Mouse (Mus musculus) urinary bladder, postnatal 36 days (tissue): Measurements from ENCODE around the gene Slc41a3.

Experiments
- DNase-seq, 2 experiments: peaks; one replicate each; pipeline ENCODE4 v3.0.0; 2022; ENCODE audit warnings: low spot score in 2 of 2, mixed read lengths in 1 of 2

Gene Slc41a3

DNA sequence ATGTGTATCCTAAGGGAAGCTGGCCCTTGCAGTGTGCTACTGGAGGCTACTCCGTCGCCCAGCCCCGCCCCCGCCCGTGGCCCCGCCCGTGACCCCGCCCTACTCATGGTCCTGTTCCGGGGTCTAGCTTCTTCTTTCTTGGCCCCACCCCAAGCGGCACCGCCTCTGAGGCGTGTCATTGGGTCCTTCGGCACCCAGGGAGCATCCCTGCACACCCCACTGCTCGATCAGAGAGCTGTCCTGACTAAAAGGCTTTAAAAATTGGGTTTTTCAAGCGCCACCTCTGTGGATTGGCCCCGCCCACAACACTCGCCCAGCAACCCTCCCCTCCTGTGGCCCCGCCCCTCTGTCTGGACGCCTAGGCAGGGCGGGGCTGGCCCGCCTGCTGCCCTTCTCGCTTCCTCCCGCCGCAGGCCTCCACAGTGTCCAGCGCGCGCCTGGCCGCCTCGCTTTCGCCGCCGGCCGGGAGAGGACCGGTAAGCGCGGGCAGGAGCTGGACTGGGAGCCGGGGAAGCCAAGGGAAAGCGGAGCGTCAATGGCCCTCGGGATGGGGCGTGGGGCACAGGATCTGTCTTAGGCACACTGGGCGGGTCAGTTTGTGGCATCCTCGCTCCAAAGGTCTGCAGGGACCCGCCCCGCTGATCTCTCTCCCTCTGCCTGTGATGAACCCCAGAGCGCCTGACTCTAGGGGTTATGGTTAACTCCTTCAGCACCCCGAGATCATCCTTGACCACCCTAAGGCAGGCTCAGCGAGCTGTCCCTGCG, at the start of gene Slc41a3:
Gene Slc41a3 (plus strand): TSS at position 193 of the 765 bp plus-strand sequence.
- DNase-seq: peak; percentile 91 to 93

DNA sequence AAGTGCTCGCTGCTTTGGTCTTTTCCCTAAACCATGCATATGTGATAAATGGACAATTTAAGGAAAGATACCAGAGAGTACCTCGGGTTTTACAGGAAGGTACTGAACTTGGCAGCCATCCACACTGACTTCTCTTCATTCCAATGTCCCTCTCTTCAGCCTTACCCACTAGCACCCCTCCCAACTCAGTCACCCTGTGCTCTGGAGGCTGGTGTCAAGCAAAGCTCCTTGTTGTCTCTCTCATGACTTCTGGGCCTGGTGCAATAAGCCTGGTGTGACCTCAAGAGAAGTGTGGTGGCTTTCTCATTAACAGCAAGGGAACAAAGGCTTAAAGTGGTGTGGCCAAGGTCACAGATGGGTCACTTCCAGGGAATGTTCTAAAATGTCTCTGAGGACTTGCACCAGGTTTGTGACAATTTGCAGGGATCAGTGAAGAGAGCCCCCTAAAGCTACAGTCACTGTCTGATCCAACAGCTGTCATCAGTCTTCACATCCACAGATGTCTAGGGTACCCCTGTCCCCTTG, 47.9 kb upstream of the Slc41a3 start:
- DNase-seq: no peak

DNA sequence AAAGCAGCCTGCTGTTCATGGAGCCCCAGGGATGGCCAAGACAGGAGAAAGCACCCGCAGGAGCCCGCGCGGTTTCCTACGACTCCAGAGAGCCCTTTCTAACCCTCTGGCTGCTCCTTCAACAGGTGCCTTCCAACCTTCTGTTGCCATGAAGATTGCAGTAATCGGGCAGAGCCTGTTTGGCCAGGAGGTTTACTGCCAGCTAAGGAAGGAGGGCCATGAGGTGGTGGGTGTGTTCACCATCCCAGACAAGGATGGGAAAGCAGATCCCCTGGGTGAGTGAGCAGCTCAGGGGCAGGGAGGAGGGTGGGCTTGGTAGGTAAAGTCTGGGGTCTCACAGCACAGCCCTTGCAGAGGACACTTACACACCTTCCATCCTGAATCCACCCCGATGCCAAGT, 47.4 kb upstream of the Slc41a3 start:
- DNase-seq: no peak

DNA sequence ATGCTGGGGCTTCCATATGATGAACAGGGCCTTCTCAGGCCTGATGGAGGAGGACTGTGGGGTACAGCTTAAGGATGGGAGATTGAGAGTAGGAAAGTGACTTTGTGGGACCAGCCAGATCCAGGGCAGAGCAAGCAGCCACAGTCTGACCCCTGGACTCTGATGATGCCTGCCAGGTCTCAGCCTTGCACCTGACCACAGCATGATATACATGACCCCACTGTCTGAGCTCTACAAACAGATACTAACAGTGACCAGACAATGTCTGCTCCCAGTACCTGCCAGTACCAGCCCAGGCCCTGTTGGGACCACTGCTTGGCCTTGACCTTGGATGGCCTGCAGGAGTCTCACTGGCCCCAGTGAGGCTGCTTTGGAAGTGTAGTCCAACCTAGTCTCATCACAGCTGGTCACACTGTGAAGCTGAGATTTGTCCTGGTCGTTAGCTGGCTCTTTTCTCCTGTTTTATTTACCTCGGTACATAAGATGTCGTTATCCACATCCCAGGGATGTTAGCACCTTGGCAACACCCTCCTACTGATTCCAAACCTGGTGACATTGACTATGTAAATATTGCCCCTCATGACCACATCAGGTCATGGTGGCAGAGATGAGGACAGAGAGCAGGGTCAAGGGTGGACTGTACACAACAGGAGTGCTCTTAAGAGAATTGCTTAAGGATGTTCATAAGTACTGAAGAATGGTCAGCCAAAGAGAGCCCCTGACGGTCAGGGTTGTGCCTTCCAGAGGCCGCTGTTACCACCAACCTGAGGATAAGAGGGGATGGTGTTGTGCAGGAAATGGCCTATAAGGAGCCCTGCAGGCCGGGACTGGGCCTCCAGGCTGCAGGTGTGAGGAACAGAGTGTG, 46.5 kb upstream of the Slc41a3 start:
- DNase-seq: no peak

DNA sequence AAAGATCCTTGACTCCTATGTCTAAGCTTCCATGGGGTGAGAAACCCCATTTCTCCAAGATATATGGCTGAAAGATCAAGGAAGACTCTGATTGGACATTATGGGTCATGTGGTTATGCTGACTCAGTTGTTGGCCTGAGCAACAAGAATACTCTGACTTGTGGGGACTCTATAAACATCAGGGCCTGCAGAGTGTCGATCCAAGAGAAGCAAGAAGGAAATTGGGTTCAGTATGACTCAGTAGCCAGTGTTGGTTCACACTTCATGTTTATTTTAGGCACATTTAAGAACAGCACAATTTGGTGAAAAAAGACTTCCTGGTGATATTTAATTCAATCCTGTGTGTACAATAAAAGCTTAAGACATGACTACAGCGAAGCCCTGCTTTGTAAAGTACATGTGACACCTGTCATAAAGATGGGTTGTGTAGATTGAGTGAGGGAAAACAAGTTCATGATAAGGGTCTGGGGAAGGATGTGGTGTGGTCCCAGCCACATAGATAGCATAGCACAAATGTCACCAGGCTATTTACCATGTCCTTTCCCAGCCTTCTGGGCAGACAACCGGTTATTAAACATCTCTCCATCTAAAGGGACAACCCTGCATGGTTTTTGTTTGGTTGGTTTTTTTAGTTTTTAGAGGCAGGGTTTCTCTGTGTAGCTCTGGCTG, 44.0 kb upstream of the Slc41a3 start:
- no peak for DNase-seq

DNA sequence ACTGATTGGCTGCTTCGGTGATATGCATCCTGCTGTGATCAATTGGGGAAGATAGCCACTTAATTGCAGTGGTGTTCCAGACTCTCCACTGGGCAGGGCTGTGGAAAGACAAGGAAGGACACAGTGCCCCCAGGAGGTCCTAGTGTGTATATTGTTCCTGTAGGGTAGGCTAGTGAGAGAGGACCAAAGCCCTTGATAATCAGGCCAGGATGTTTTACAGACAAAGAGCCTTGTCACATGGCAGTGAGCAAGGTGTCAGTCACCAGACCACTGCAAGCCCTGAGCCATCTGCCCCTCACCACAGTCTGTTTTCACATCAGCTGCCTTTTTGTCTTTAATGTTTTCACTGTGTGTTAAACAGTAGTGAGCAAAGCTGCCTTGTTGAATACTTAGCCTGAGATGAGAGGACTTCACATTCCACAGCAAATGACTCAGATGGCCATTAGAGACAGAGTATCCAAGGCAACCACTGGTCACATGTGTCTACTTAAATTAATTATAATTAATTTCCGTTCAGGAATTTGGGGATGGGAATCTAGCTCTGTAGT, 43.2 kb upstream of the Slc41a3 start:
- DNase-seq: no peak

DNA sequence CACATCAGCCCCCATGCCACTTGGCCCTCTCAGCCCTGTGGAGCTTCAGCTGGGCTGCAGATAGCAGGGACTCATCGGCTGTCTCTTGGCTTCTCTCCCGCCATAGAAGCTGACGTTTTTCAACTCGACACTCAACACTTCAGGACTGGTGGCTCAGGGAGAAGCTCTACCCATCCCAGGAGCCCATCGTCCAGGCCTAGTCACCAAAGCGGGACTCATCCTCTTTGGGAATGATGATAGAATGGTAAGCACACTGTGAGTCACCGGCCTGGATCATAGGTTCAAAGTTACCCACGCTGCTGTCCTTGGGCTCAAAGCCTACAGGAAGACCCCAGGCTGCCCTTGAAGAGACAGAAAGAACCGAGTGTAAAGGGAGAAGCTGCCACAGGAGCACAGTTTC, 40.3 kb upstream of the Slc41a3 start:
- DNase-seq: no peak

DNA sequence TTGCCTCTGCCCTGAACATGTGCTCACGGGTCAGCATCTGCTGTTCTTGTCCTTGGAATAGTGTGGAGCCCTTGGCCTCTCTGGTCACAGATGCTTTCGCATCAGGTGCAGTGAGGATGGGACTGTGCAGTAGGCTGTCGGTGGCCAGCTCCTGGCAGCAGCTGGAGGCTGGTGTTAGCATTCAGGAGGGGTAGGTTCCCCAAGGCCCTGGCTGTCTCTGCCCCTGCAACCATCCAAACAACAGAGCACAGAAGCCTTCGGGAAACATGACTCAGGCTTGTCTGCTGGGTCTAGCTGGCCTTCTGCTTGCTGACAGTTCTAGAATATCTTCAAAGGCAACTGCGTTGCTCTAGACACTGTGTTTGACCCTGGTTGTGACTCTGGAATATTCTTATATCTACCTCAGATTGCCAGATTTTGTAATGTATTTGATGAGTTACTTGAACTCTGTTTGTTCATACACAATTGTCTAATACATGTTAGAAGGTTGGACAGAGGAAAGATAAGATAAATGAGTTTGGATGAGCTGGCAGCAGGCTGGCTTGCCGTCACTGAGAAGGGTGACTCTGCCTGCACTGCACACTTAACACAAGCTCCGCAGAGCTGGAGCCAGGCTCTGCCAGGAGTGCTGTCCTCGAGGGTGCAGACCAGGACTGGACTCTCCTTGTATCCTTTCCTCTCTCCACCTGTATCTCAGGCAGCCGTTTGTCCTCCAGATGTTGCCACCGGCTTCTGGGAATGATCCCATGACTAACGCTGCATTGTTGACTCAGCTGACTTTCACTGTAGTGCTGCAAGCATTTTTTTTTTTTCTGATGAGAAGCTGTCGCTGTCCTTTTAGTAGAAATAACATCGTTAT, 38.9 kb upstream of the Slc41a3 start:
- no peak for DNase-seq

DNA sequence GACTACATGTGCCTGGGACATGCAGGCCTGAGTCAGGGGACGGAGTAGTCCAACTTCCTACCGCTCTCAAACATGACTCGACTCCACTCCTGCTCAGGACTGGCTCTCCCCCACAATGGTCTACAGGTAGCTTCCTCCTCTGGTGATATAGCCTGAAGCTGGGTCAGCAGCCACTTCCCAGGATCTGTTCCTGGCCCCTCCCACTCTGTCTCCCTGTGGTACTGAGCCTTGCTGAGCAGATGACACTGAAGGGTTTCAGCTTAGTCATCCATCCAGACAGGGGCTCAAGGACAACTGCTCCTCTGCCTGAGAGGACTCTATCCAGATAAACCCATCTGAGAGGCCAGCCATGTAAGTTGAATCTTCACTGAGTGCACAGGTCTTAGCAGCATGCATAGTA, 37.0 kb upstream of the Slc41a3 start:
- DNase-seq: no peak

DNA sequence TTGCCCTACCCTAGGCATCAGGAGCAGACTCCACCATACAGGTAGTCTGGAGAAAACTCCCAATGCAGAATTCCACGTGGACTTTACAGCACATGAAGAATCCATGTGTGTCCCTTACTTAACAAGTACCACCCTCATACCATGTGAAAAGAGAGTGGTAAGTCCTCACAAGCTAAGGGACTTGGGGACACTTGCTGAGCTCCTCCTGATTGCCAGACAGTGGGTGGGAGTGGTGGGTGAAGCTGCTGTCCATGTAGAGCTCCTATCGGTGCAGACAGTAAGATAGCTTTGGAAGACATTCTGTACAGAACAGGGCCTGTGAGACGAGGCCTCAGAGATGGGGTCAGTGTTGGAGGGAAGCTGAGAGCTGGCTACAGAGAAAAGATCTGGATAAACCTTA, 36.6 kb upstream of the Slc41a3 start:
- no peak for DNase-seq

DNA sequence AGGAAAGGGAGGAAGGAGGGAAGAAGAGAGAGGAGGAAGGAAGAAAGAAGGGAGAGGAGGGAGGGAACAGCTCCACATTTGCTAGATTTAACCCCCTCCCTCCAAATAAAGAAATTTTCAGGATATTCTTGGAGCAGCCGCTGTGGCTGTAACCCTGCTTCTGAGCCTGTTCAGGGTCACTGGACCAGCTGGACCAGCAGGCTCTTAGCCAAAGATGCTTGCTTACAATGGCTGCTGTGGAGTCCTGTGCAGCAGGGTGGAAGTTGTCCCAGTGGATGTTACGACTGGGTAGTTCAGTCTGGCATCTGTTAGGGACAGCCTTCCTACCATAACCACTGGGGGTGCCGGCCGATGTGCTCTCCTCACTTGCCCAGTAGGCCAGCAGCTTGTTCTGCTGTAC, 35.8 kb upstream of the Slc41a3 start:
- no peak for DNase-seq

DNA sequence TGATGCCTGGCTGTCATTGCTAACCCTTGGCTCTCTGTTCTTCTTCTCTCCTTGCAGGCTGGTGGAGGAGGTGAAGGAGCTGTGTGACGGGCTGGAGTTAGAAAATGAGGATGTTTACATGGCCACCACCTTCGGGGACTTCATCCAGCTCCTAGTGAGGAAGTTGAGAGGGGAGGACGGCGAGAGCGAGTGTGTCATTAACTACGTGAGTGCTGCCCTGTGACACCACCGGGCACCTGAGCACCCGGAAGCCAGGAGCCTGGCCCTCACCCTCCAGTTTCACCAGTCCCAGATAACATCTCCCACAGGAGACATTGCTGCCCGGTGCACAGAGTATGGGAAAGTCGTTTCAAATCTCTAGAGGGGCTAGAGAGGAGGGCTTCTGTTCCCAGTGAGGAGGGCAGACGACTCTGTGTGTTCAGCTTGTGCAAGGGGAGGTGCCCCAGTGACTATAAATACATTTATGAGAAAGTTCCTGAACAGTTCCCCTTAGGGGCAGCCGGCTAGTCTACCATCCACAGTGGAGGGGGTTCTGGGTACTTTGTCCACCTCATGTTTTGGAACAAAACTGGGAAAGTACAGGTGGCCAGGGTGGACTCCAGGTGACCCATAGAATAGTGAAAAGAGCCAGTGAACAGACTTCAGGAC, 34.7 kb upstream of the Slc41a3 start:
- DNase-seq: no peak

DNA sequence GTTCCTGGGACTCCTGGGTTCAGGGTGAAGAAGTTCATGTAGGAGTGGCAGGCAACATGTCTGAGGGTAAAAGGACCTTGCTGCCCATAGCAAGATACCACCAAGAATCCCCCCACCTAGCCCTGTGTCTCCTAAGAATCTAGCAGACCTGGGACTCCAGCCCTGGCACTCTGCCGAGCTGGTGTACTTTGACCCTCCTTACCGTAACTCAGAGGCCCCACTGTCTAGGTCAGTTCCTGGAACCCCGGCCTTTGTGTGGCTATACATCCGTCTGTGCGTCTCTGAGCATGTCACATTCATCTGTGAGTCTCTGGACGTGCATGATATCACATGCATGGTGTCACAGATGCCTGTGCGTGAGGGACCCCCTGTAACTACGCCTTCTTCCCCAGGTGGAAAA, 34.1 kb upstream of the Slc41a3 start:
- no peak for DNase-seq

DNA sequence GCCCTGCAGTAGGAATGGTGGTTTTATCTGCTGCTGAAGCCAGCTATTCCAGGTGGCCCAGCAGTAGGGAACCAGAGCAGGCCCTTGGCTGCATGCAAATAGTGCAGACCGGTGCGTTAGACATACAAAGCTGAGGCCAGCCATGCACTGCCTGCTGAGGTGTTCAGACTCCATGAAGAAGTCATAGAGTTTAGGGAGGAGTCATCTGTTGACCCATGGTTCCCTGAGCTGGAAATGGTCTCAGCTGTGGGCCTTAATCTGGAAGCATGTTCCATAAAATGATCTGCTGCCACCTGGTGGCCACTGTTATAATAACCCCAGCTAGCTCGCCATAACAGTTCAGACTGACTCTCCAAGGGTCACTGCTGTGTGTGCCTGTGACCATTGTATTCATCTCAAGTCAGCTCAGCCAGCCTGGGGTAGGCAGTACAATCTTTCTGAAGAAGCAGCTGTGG, 29.2 kb upstream of the Slc41a3 start:
- peak; percentile 48 to 76 for DNase-seq

DNA sequence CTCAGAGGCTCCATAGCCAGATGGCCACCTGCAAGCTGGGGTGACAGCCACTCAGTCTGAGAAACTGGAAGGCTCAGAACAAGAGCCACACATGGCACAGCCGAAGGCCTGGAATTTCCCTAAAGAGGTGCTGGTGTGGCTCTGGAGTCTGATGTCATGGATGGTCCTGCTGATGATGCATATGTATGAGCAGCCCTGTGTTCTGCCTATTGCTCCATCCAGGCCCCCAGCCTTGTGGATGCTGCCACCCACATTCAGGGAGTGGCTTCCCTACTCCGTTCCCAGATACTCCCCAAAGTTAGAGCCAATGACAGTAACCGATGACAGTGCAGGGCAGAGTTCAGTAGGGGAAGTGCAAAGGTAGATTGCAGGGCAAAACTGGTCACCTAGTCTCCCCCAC, 26.4 kb upstream of the Slc41a3 start:
- no peak for DNase-seq

DNA sequence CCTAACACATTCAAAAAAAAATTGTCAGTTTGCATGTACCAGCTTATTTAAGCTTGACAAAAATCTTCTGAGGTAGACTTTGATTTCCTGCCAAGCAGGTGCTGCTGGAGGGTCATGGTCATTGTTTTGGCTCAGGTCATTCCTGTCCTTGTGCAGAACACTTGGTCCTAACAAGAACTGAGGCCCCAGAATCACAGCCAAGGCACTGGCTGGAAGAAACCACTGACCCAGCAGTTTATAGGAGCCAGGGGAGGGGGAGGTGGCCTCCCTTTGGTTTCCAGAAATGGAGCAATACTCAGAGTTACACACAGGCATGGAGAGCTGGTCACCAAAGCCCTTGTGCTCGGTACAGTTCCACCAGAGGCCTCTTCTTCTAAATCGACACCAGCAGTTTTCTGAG, 22.2 kb upstream of the Slc41a3 start:
- DNase-seq: peak in 1 of 2 experiments; percentile 43

DNA sequence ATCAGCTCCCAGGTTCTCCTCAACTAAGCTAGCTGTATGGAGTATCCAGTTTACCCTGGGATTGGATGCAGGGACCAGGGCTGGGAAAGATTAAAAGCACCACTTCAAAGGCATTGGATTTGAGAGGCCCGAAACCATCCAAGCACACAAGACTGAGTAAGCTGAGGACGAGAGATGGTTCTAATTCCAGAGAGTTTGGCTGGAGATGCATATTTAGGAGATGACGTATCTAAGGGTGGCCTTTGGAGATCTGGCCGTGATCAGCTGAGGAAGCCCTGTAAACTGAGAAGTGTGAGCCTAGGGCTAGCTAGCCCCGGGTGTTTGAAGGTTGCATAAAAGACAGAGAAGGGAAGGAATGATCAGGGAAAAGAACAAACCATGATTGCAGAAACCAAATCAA, 16.4 kb upstream of the Slc41a3 start:
- no peak for DNase-seq

DNA sequence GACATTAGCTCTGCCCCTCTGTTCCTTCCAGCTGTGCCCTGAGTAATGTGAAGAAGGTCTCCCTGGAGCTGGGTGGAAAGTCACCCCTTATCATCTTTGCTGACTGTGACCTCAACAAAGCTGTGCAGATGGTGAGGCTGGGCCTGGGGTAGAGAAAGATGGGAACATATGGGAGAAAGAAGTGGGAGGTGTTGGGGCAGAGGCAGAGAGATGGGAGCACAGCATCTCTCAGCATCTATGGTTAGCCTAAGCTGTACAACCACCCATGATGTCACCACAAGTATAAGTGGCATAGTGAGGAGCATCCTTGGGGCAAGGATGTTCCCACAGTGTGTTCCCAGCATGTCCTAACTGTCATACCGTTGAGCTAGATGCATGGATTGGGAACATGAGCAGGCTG, 13.8 kb upstream of the Slc41a3 start:
- no peak for DNase-seq

DNA sequence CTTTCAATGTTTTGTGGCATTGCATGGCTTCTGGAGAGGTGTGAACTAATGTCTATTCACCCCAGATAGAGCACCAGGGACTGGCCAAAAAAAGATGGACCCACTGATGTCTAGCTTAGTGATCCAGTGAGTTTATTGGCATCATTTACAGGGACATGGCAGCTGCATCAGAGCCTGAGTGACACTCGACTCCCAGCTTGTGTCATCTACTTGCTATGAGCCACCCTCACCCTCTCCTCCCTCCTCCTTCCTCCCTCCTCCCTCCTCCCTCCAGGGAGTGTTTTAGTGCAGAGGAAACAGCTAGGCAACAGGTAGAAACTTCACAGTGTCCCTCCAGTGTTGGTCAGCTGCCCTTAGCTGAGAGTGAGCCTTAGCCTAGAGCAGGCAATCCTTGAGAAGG, 9.6 kb upstream of the Slc41a3 start:
- no peak for DNase-seq

DNA sequence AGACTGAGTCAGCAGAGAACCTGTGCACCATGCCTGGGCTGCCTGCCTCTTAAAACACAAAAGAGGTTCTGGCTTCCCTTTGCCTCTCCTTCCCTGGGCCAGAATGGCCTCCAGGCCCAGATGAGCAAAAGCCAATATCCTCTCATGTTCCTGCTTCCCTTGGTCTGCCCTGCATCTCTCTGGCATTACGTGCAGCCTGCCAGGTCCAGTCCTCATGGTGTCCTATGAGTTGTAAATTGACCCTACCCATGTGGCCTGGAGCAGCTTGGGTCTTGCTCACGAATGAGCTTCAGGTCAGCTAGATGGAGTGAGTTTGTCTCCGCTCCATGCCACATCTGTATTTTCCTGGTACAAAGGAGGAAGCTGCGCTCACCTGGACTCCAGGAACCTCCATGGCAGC, 7.5 kb upstream of the Slc41a3 start:
- no peak for DNase-seq
